Mouse (Mus musculus): ENCODE measurements around the gene Setd4. TPM values are rescaled to one million over a fixed set of nuclear protein-coding genes. Genes with fewer than 3 reads are reported as not detected.

Gene Setd4
- polyA plus RNA-seq, 1 experiment from 2014 or later = 18.0 TPM

DNA sequence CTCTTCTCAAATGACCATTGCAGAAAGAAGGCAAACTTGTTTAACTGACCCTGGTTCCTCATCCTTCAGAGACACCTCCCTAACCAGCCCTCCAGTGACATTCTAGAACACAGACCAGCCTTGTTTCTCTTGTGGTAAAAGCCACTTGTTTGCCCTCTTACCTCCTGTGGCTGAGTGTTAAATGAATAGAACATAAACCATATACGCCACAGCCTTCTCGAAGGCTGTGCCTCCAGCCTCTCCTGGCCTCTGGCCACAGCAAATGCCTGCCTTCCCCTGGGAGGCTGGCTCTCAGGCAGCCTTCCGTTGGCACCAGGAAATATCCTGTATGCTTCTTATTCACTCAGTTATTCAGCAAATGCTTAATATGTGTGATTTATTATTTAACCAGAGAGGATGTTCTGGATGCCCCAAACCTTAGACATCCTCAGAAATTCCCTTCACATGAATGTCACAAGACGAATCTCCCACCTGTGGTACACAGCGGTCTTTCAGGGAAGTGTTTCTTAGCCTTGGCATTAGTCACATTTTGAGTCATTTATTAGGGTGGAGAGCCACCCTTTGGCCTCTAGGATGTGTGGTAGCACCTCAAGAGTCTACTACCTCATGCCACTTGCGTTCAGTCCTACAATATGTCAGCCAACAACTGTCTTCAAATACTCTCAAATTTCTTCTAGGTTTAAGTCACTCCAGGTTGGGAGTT, 68.6 kb downstream of the Setd4 start:
- H3K9me3 ChIP-seq (replicated peaks) = no peaks in the 10 kb centered on the region
- WGBS = 80% methylated on average over 6 of the region's 6 CpGs
- H3K4me3 ChIP-seq (replicated peaks) = no peak overlapping the region
- no peaks in the 10 kb centered on the region for H3K4me1 ChIP-seq
- no peak overlapping the region for H3K27ac ChIP-seq (replicated peaks)
- no peak overlapping the region for H3K4me2 ChIP-seq
- H3K36me3 ChIP-seq = no peaks in the 10 kb centered on the region
- no peak for ATAC-seq (ENCODE audit: low FRiP score)
- no peak overlapping the region for H3K9ac ChIP-seq (replicated peaks)
- H3K27me3 ChIP-seq (replicated peaks) = no peaks in the 10 kb centered on the region

Other genes with a start within 250 kb of the Setd4 start
- gene Cbr1, start 1.8 kb upstream of the Setd4 start, polyA plus RNA-seq (2015; fragmentation: Nextera tagmentation; extraction: Ambion mirVana) = 133 and 155 TPM in 2 replicates
- gene Gm5678, start 24.0 kb upstream of the Setd4 start, polyA plus RNA-seq (2015; fragmentation: Nextera tagmentation; extraction: Ambion mirVana) = not detected in 2 replicates
- gene Cbr3, start 79.2 kb upstream of the Setd4 start, polyA plus RNA-seq (2015; fragmentation: Nextera tagmentation; extraction: Ambion mirVana) = 1.7 and 2.0 TPM in 2 replicates
- gene Dop1b, start 107.8 kb upstream of the Setd4 start, polyA plus RNA-seq (2015; fragmentation: Nextera tagmentation; extraction: Ambion mirVana) = 33.4 and 38.3 TPM in 2 replicates
- gene Morc3, start 228.1 kb upstream of the Setd4 start, polyA plus RNA-seq (2015; fragmentation: Nextera tagmentation; extraction: Ambion mirVana) = 31.9 and 32.1 TPM in 2 replicates